Mouse (Mus musculus): Measurements from ENCODE around the gene Slc12a8.

Slc12a8 gene

DNA sequence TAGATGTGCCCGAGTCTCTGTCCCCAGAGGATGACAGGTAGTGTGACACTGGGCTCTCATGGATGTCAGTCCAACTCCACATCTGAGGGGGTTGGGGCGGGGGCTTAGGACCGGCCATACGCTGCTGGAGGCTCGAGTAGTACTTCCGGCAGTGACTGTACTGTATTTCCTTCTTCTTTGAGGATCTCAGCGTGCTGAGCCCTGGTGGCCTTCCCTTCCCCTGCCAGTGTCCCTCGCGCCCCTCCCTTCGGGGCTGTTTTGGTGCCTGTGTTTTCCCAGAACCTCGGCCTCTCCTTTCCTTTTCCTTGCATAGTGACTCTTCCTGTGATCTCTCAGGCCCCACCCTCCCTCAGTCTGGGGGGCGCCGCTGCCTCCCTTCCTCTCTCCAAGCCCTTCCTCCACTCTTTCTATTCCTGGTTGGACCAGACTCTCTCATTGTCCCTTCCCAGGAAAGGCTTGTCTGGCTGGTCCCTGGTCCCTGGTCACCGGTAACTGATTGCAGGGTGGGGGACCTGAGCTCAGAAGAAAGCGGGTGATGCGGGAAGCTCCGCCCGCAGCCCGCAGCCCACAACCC lies 66.8 kb downstream of the Slc12a8 start:
- DNase-seq (ENCODE audit: low spot score in 2 of 2): peak; percentile 24 to 48

DNA sequence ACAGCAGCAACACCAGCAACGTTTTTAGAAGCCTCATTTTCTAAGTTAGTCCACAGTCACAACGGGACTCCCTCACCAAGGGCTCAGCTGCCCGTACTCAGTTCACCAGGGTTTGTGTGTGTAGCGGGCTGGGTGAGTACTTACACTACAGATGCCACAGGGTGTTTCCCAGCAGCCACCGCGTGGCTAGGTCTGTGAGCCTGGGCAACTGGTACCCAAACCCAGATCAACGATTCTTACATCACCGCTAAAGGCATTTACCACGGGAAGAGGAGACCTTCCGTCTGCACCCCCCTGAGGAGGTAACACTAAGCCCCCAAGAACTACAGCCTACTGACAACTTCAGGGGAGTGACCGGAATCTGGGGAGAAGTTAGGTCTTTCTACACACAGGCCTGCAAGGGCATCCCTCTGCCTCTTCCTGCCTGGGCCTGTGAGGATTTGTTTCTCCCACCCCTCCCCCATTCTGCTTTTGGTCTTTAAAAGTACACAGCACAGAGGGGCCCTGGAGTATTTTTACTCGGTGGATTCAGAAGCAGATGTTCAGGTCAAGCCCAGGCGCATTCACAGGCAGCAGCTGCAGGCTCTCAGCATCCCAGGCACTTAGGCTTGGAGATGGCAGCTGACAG lies 67.4 kb downstream of the Slc12a8 start:
- DNase-seq (ENCODE audit: low spot score in 2 of 2): peak in 1 of 2 experiments; percentile 37

DNA sequence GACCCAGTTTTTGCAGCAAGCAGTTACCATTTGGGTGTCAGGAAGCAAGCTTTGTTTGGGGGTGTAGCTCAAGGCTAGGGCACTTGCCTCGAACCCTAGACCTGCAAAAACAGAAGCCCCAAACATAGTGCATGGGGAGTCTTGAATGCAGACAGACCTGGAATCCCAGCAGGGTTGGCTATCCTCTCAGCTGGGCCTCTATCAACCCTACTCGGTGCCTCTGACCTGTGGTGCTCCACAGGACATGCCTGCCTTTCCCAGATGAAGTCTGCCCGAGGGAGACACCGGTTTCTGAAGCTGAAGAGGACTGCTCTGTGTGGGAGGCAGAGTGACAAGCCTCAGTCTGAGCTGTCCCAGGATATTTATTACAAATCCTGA lies 67.9 kb downstream of the Slc12a8 start:
- DNase-seq (ENCODE audit: low spot score in 2 of 2): no peak

GRCm38 (mm10) chr16:33587283-33588127 lies 70.4 kb downstream of the Slc12a8 start:
- DNase-seq (ENCODE audit: low spot score in 2 of 2): no peak

GRCm38 (mm10) chr16:33588845-33589244 lies 71.7 kb downstream of the Slc12a8 start:
- no peak for DNase-seq (ENCODE audit: low spot score in 2 of 2)

DNA sequence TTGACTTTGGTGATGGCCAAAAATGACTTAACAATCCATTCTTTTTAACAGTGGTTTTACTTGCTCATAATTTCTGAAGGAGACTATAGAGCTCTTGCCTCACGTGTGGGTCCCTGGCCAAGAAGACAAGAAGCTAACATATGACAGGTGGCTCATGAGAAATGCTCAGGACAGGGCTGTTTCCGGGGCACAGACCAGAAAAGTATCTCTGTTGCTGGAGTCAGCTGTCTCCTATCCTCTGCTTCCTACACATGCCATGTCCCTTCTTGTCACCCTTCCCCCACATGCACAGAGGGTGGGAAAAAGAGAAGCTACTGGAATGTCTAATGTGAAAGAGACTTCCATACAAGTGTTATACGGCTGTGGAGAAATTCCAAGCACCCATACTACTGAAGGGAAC lies 73.3 kb downstream of the Slc12a8 start:
- DNase-seq (ENCODE audit: low spot score in 2 of 2): no peak

GRCm38 (mm10) chr16:33591390-33592067 lies 74.4 kb downstream of the Slc12a8 start:
- peak; percentile 9 to 33 for DNase-seq (ENCODE audit: low spot score in 2 of 2)

GRCm38 (mm10) chr16:33592286-33592685 lies 75.2 kb downstream of the Slc12a8 start:
- no peak for DNase-seq (ENCODE audit: low spot score in 2 of 2)

- no peak for DNase-seq (ENCODE audit: low spot score in 2 of 2)
Observed at GRCm38 (mm10) chr16:33593467-33593866, 76.3 kb downstream of the Slc12a8 start.

GRCm38 (mm10) chr16:33594037-33594771 lies 77.1 kb downstream of the Slc12a8 start:
- DNase-seq (ENCODE audit: low spot score in 2 of 2): no peak

DNA sequence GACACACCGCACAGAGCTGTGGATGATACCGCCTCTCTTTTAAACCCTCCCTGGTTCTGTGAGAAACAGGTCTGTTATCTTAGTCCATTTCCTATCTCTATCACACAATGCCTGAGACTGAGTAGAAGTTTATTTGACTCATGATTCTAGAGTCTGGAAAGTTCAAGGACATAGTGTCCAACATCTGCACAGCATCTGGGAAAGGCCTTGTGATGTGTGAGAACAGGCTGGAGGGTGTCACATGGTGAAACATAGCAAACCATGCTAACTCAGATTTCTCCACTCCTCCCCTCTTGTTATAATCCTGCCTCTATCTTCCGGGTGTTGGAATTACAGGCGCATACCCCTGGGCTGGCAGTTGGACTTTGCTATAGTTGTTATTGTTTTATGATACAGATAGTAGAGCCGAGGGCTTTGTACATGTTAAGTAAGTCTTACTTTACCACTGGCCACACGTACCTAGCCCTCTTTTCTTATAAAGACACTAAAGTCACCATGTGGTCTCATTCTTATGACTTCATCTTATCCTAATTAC lies 78.2 kb downstream of the Slc12a8 start:
- DNase-seq (ENCODE audit: low spot score in 2 of 2): no peak

DNA sequence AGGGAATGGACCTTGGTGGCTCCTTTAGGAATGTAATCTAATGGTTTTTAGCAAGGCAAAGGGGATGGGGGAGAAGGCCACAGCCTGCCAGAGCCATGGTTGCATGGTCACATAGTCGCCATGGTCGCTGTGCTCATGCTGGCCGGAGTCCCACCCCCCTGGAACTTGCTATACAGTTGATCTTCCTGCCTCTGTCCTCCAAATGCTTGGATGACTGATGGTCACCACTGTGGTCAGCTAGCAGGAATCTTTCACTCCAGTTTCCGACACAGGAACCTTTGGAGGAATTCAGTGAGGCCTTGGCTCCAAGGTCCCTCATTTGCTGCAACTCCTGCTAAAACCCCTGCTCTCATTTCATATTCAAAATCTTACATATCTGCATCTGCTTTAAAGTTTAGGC lies 79.1 kb downstream of the Slc12a8 start:
- no peak for DNase-seq (ENCODE audit: low spot score in 2 of 2)

- peak; percentile 15 to 63 for DNase-seq (ENCODE audit: low spot score in 2 of 2)
Observed at GRCm38 (mm10) chr16:33600216-33600615, 83.1 kb downstream of the Slc12a8 start.

DNA sequence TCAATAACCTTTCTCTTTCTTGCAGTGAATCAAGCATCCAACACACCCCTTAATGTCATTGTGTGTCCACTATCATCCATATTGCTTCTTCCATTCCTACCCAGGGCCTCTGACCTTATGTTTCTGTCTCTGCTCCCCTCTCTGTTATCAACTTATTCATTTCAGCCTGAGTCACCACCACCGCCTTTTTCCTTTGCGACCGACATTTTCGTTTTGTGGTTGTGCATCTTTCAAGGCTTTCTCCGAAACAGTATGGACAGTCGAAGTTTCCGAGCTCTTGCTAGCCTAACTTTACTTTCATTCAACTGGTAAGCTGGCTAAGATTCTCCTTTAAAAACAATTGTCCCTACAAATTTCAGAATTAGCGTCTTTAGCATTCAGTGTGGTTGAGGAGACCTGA lies 84.2 kb downstream of the Slc12a8 start:
- DNase-seq (ENCODE audit: low spot score in 2 of 2): no peak

DNA sequence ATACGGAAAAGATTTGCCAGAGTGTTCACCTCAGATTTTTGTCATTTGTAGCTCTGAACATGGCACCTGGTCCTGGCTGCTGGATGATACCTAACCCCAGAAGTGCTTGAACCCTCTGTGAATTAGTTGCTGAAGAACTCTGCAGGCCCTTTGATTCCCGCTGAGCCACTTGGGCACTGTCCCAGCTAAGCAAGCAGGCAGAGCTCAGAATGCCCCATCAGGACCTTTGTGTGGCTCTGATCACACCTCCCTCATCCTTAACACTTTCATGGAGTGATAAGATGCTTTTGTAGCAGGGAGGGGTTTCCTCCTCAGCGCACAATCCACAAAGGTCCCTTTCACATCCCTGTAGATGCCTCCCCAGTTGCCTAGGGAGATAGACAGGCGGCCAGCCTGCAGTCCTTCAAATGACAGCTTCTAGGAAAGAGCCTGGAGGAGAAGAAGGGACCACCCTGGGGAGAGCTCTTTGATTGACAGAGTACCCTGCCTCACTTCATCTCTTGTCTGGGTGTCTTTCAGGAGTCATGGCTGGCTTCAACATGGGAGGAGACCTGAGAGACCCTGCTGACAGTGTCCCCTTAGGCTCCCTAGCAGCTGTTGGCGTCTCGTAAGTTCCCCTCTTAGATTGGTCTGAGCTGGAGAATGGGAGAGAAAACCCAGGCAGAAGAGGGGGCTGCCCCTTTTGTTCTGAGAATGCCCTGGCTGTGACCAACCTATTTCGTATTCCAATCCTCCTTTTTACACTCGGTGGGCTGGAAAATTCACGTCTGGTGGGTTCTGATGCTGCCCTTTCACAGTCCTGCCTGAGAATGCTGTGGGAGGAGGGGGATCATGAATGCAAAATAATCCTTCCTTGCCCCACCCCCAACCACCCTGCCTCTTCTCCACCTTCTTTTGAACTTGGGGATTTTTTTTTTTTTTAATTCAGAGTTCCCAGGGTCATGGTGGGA lies 88.8 kb downstream of the Slc12a8 start:
- no peak for DNase-seq (ENCODE audit: low spot score in 2 of 2)

DNA sequence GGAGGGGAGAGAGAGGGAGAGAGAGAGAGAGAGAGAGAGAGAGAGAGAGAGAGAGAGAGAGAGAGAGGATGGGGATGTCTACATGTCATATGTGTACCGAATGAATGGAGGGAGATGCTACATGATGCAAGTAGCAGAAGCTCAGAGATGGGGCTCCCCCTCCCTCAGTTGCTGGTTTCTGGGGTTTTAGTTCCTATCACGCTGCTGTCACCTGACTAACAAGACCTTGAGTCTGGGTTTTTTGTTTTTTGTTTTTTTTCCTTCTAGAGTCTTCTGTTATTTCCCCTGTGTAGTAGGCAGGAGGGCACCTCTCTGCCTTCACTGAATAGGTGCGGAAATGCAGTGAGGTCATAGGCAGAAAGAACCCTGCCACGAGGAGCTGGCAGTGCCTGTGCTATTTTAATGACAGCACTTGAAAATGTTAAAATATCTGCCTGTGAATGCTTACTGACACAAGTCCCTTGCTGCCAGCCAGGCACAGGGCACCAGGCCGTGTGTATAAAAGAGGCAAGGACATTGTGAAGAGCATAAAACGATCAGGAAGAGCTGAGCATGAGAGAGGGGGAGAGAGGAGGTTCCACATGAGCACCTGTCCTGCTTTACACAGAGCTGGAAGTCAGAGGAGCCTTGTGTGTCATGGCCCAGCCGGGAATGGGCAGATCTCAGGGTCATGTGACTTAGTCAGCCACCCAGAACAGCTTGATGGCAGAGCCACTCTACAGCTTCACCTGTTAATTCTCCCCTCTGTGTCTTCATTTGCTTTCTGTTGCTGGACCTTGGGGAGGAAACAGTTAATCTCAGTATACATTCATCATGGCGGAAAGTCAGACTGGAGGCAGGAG lies 89.8 kb downstream of the Slc12a8 start:
- no peak for DNase-seq (ENCODE audit: low spot score in 2 of 2)

- no peak for DNase-seq (ENCODE audit: low spot score in 2 of 2)
Observed at GRCm38 (mm10) chr16:33609554-33609953, 92.4 kb downstream of the Slc12a8 start.

DNA sequence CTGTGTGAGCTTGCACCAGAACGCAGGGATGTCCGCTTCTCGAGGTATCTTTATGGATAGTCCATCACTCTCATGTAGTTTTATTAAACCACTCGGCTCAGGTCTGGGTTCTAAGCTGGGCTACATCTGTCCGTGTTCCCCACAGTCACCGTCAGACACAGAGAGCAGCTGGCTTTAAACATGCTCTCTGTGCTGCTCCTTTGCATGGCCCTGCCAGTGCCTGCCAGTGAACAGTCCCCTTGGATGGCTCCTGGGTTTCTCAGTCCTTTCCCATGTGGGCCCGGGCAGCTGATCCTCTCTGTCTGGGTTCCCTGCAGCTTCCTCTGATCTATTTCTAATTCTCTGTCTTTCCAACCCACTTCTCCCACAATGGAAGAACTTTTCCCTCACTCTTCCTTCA lies 93.3 kb downstream of the Slc12a8 start:
- DNase-seq (ENCODE audit: low spot score in 2 of 2): peak in 1 of 2 experiments; percentile 5

GRCm38 (mm10) chr16:33611291-33611690 lies 94.2 kb downstream of the Slc12a8 start:
- no peak for DNase-seq (ENCODE audit: low spot score in 2 of 2)
